Mouse (Mus musculus) layer of hippocampus, adult 11-12 months (tissue): ENCODE results near the gene Wnt9b.

ENCODE experiments used
- DNase-seq: peaks from one replicate; pipeline ENCODE4 v3.0.0; 2022; ENCODE audit warnings: low spot score

The Wnt9b gene

DNA sequence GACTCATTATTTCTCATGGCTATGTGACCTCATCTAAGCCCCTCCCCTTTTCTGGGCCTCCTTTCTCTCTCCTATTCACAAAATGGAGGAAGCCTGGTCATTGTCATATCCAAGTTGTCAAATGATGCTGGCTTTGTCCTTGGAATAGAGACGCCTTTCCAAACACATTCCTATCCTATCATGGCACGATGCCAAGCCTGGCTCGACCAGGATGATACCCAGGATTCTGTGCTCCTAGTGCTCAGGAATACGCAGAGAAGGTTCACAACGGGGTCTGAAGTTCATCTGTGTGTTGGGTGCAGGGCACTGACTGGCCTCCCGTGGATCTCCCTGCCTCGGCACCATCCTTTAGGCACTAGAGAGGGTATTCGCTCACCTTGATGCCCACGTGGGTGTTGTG is 18.0 kb downstream of the Wnt9b start:
- DNase-seq: no peak

DNA sequence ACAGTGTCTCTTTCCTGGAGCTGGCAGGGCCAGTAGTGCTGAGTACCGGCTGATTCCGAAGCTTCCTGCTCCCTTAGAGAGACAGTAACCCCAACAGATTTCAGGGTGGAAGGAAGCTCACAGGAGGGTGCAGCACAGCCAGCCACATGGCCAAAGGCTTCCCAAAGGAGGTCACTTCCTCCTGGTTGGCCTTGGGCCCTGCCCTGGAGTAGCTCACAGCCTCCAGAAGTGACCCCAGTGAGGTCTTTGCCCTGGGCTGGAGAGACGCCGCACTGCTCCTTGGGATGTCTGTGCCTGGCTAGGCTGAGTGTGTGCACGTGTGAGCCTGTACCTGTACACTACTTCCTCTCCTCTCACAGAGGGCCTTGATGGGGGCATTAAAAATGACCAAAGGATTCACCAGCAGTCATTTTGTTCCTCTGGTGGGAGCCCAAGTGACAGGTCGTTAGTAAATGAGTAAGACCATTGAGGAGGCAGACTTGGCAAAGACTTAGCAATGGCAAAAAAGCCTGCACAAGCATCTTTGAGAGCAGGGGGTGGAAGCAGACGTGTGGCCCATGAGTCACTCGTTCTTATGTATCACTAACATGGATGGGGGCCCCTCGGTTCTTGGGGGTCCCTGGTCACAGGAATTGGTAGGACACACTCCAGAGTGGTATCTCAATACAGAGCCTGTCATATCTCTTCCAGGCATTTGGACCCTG is 20.2 kb downstream of the Wnt9b start:
- no peak for DNase-seq

DNA sequence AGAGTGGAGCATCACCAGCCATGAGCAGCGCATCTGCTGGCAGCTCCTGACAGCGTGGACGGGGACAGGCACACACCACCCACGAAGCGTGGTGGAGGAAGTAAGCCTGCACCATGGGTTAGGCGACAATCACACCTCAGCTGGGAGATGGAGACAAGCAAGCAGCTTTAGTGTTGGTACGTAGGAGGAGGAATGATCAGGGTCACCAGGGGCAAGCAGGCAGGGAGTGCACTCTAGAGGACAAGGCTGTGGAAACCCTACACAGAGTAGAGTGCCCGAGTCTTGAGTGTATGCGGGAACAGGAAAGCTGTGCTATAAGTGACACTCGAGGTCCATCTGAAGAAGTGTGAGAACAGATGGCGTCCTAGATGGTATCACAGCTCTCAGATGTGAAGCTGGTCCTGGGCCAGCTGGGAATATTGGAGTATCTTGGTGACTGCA is 25.3 kb downstream of the Wnt9b start:
- DNase-seq: no peak

DNA sequence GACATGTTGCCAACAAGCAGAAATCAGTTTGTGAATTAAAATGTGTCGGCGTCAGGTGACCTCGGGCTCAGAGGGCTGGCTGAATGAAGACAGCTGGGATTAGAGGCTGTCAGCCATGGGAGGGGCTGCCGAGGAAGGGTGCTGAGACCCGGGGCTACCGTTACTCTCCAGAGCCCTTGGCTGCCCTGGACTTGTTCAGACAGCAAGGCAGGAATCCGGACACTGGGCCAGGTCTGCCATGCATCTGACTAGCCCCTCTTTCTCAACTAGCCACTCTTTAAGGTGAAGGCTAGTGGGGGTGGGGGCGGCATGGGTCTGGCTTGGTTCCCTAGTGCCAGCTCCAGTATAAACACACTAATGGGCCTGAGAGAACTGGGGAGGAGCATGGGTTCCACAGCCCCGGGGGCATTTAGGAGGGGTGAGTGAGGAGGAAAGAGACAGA is 27.6 kb downstream of the Wnt9b start:
- no peak for DNase-seq

DNA sequence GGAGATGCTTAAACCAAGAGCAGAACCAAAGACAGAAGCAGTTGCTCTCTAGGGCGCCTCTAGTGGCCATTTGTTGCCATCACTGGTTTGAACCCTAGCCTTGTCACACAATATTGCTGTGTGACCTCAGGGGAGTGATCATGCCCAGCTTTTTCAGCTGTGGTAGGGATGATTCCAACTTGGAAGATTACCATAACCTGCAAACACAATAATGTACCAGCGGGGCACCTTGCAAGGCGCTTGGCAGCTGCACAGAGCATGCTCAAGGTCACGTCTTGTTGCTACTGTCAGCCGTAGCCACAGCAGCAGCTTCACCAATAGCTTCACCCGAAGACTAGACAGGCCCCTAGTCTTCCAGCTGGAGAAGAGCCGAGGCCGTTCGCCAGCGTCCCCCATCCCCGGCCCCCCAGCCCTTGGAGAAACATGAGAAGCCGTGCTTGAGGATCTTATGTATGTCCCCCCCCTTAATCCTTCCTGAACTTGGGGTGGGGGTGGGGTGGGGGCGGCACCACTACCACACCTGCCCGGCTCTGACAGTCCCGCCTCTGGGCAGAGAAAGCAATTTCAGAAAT is 28.1 kb downstream of the Wnt9b start:
- no peak for DNase-seq

DNA sequence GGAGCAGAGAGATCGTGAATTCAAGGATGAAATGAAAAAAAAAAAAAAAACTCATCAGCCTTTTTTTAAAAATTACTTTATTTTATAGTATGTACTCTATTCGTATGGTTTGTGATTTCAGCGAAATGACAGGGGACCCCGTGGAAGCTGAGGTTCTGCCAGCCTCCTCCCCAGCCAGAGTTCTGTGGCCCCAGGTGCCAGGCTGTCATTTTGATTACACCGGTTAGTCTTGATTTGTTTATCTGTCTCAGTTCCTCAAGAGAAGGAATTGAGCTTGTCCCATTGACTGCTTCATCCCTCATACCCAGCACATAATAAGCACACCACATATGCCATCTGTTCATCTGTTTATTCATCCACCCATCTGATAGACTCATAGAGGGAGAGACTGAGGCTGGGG is 30.2 kb downstream of the Wnt9b start:
- DNase-seq: no peak

DNA sequence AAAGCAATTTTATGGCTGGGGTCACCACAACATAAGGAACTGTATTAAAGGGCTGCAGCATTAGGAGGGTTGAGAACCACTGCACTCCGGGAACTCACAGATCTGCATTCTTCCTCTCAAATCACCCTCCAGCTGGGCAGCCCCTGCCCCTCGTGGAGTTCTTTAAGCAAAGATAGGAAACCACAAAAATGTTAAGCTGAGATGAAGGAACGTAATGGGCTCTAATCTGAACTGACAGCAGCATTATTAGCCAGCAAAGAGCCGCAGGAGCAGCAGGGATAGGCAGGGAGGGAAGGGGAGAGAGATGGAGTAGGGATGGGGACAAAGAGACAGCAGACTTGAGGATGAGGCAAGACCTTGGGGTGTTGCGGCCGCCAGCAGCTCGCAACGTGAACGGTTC is 32.6 kb downstream of the Wnt9b start:
- no peak for DNase-seq

DNA sequence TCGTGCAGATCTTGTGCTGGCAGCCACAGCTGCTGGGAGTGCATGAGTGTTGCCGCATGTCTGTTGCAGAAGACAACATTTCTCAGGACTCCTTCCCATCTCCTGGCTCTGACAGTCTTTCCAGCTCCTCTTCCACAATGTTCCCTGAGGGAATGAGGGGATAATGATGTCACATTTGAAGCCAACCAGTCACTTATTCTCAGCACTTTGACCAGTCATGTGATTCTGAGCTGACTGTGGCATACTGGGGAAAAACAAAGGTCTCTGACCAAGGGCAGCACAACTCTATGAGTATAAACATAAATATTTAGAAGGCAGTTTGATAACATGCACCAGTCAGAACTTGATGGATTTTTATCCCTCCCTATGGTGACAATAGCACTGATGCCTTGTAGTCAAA is 35.5 kb downstream of the Wnt9b start:
- DNase-seq: no peak

DNA sequence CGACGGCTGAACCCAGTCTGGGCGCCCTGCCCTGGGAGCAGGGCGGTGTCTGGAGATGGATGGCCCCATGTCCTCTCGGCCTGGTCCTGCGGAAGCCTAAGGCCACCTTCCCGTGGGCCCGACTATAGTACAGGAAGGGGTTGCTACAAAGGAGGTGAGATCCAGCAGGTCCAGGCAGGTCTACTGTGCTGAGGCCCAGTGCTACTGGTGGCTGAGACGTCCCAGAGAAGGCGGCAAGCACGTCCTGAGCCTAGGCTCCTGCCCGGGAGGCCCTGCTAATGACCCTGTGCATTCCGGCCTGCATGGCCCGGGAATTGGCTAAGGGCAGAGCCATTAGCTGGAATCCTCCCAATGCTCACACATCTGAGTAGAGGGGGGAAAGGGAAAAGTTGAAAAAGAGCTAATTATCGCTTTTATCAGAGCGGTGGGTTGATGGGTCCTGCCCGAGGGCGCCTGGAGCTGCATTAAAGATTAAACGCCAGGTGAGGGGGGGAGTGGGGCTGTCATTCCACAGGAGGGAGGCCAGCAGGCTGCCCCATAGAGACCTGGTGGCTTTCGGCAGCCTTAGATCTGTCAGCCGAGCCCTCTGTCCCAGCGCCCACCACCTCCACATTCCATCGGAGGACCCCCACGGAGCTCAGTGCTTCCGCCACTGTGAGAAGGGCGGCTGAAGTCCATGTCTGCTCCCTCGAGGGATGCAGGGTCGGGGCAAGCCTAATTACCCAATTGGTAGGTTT is 37.6 kb downstream of the Wnt9b start:
- no peak for DNase-seq

DNA sequence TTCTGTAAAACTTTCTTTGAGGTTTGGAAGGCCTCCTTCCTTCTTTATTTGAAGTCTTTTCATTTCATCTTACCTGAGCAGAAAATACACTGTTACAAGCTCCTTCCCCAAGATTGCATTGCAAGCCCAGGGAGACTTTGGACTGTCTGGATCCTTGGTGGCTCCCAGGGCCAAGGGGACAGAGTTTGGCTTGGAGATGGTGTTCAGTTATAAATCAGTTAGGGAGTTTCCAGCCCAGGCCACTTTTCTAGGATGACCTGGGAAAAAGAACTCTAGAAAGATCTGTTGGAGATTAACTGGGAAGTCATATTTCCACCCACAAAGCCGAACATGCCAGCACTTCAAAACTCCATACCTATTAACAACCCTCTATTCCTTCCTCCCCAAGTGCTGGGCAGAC is 39.6 kb downstream of the Wnt9b start:
- no peak for DNase-seq

DNA sequence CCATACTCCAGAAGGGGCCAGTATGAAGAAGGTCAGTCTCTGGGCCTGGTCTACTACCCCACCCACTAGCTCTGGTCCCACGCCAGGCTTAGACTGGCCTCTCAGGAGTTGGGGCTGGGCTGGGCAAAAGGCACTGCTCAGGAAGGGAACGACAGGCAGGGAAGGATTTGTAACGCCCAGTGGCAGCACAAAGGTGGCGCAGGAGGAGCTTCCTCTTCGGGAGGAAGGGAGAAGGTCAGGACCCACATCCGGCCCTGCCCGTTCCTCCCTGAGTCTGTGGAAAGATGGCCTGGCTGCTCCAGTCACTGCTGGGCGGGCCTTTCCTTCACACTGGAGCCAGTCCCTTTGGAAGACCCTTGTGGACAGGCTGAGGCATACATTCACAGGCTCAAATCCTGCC is 42.6 kb downstream of the Wnt9b start:
- no peak for DNase-seq

DNA sequence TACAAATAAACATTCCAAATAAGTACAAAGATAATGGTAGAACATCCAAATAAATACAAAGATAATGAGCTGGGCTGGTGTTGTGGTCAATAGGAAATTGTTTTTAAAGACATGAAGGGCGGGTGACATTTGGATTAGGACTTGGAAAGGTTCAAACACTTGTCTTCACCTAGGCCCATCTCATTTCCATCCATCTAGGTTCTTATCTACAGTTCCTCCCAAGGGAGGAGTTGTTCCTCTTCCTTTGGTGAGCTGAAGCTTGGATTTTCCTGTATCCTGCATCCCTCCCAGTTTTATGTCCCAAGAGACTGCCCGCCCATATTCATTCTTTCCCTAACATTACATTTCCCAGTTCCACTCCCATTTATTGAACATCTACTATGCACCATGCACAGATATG is 51.4 kb downstream of the Wnt9b start:
- DNase-seq: no peak

DNA sequence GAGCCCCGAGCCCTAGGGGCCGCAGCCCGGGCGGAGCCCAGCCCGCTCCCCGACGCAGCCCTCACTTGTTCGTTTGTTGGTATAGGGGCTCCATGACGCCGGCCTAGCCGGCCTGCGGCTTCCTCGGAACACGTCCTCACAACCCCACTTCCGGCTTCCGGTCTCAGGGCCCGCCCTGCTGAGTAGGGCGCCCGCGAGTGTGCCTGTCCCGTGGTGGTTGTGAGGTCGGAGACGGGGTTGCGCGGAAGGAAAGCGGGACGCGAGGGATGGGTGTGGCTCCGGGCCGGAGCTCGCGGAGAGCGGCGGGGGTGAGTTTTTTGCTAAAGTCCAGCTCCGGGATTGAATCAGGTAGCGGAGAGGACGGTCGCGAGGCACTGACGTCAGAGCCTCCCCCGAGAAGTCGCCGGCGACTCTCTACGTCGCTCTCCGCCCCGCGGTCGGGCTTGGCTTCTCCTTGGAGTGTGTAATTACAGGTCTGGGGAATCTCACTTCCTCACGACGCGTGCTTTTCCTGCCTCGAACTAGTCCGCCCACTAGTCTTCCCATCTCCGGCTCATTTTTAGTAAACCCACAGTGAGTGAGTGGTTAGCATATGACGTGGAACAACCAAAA is 52.0 kb downstream of the Wnt9b start, which contains the start of gene Gosr2:
Gosr2 (minus strand) TSS at position 334 of the 612 bp plus-strand sequence.
- DNase-seq: peak; percentile 90

DNA sequence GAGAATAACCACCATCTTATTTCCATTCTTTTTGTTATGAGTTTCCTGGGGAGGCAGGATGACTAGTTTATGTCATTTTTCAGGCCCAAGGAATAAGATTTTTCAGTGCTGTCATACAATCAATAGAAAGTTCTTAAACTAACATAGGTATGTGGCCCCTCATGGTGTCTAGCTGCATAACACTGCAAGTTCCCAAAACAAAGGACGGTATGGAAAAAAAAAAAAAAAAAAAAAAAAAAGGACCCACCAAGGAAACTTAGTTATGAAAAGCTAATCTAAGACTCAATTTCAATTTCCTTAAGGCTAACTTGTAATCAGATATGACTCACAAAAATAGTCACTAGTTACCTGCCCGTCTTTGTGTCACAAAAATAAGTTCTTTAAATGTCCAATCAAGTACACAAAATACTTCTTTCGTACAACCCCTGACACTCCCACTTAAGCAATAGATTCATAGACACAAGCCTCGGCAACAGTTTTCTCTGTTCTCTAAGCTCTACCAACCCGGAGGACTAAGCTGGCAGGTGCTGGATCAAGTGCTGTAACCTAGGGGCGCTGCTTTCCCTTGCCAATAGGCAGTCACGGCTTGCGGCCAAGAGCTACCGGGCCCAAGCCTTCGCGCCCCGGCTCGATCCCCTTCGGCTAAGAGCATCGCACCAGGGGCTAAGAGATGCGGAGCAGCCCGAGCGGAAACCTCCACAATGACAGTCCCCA is 52.6 kb downstream of the Wnt9b start:
- DNase-seq: peak; percentile 37

DNA sequence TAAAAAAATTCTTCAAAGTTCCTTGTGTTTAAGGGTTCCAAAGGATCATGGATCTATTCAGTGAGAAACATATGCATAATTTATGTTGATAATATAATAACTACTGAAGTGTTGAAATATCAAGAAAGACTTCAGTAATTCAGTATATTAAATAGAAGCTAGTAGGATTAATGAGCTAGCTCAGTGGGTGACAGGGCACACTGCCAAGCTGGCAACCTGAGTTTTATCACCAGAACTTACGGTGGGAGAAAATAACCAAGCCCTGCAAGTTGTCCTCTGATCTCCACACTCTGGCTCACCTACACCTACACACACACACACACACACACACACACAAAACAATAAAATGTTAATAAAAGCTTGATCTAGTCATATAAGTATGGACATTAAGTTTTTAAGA is 56.4 kb downstream of the Wnt9b start:
- DNase-seq: no peak

DNA sequence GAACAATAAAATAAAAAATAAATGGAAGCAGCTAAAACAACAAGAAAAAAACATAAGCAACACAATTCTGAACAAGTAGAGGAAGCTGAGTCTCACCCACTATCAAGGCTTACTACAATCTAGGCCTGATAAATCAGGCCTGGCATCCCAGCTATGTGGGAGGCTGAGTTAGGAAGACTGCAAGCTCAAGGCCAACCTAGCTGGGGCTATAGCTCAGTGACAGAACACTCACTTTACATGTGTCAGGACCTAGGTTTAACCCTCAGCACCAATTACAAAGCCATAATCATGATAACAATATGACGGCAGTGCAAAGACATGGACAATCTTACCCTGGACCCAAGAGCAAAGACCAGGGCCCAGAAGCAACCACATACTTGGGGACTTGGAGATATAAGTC is 58.6 kb downstream of the Wnt9b start:
- no peak for DNase-seq

DNA sequence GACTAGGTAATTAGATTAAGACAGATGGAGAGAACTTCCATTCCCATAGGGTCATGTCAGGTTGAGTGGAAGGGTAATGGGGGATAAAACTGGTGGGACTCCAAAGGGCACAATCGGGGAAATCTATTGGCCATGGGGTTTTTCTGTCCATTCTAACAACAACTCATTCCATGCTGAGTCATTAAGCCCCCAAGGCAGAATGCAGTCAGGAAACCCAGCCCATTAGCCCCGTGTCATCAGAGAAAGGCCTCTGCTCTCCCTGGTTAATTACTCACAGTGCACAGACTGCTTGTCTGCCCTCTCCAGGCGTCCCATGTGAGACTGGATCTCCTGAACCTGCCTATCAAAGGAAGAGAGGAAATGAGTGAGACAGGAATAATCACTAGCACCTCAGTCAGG is 60.6 kb downstream of the Wnt9b start:
- no peak for DNase-seq

DNA sequence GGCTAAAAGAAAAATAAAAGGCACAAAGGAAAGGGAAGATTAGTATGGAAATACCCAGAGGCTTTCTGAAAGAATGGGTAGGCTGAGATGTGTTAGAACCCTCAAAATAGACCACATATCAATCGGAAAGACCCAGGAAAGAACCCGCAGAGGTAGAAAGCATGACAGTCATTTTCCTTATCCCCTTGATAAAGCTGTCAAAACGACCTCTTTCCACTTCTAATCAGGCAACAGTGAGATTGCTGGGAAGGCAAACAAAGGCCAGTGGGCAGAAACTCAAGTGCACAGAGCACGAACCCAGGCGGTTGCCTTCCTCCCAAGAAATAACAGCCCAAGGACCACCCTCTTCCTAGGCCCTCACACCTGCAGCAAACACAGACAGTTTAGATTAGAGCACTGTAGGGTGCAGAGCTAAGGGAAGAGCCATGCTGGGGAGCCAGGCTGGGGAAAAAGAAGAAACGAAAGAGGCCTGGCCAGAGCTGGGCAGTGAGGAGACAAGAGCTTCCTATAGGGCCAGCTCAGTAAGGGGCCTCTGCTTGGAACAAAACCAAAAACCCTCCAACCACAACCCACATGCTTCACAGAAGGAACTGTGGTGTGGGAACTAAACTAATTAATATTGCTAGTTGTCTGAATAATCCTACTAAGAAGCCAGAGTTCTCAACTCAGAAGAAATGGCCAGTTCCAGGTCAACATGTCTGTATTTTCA is 61.2 kb downstream of the Wnt9b start:
- no peak for DNase-seq

DNA sequence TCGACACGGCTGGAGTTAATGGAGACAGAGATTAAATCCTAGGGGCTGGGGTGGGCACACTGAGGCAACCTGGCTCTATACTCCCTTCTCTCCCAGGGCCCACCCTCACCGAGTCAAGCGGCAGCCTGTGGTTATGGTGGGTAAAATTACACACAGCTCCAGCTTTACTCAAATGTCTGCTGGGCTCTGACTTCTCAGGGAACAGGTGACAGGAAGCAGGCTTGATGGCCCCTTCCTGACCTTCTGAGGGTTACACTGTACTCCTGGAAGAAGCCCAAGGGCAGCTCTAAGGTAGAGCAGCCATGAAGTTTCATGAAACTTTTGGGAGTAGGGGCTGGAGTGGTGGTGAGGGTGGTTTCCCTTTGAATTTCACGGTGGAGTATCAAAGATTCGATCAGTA is 62.9 kb downstream of the Wnt9b start:
- DNase-seq: no peak

DNA sequence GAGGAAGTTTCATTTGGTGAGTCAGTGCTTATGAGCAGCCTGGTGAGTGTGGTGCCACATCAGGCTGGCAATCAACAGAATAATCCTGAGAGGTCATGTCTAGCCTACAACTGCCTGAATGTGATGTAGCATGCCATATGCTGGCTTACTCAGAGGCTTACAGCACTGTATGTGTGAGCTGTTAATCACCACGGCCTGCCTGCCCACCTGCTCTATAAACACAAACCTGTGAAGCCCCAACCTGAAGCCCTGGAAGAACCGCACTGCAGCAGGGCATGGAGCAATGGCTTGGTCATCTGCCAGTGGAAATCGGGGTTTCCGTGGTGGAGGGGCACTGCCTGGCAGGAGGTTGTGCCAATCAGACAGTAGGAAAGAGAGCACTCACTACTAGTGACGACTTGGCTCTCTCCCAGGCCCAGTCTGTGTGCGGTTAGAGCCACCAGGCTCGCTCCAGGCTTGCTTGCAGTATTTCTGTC is 64.3 kb downstream of the Wnt9b start:
- DNase-seq: peak; percentile 67

DNA sequence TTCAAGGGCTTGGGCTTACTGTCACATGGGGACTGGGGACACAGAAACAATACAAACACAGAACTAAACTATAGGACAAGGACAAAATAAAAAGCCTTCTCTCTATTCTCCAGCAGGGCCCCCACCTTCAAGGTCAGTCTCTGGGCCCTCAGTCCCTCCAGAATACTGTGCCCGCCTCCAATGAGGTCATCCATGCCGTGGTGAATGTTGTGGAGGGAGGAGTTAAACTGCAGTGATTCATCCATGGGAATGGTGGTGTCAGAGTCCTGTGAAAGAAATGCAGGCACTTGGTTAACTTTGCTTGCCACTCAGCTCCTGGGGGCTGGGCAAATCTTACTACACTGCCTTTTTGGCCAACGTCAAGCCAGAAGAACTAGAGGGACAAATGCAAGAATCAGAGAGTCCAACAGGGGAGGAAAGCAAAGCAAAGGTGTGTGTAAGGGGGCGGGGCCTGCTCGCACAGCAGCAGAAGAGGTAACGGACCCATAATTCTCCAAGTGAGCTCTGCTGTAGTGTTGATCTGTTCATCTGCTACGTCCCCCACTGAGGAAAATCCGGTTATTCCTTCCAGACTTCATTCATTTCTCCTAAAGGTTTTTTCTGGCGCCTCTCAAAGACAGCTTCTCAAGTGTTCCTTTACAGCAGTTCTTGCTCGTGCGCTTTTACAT is 65.8 kb downstream of the Wnt9b start:
- no peak for DNase-seq
